Mouse (Mus musculus): ENCODE measurements around the gene Arhgap20. TPM values are rescaled to one million over a fixed set of nuclear protein-coding genes. Genes with fewer than 3 reads are reported as not detected.

Arhgap20 gene
- 1 to 10 TPM in 1 of 2 experiments, under 1 TPM in 1; 0.63 to 1.1 TPM for polyA plus RNA-seq (2017; shearing (Covaris generic))

DNA sequence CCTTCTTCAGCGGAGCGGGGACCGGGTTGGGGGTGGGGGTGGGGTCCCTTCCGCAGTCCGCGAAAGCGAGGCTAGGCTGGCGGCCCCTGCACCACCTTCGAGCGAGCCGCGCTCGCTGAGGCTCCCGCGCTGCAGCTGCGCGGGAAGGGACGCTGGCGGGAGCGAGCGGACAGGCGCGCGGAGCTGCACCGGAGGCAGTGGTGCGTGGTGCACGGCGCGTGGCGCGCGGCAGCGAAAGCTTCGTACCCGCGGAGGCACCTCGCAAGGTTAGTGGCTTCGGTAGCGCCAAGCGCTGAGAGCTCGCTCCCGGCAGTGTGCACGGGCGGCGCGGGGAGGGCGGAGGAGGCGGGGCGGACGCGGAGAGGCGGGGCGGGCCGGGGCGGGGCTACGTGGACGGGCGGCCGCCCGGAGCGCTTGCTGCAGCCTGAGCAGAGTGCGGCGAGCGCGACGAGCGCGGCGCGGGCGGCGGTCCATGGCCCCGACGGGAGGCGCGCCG is at the start of gene Arhgap20:
Gene Arhgap20, plus strand, starts transcription at position 417 of the 496 bp plus-strand sequence.
- ATAC-seq: peak; percentile 75

DNA sequence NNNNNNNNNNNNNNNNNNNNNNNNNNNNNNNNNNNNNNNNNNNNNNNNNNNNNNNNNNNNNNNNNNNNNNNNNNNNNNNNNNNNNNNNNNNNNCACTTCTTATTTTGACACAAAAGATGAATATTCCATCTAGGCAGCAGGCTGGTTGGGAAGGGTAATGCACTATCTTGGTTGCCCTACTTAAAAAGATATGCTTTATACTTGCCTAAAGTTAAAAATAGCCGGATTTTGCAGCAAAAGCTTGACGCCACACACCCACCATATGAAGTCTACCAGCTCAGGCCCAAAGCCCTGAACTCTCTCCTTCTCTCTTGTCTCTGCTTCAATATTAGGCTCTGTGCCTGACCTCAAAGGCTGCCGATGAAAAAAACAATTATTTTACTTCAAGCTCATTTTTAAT is 46.3 kb upstream of the Arhgap20 start:
- no peak for ATAC-seq

DNA sequence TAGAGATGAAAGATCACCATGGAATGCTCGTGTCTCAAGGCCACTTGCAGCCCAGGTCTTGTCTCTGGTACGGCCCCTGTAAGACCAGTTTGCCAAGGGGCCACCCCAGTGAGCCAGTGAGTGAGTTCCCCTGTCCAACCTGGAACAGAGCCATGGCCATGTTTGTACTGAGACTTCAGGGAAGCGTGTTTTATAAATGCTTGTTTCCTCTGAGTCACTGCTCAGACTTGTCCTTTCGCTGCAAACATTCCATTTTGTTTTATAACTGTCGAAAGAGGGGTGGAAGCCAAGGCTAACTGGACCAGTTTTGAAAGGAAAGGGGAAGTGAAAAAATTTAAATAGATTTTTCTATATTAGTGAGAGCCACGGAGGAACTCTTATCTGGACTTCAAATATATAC is 37.2 kb upstream of the Arhgap20 start:
- no peak for ATAC-seq

DNA sequence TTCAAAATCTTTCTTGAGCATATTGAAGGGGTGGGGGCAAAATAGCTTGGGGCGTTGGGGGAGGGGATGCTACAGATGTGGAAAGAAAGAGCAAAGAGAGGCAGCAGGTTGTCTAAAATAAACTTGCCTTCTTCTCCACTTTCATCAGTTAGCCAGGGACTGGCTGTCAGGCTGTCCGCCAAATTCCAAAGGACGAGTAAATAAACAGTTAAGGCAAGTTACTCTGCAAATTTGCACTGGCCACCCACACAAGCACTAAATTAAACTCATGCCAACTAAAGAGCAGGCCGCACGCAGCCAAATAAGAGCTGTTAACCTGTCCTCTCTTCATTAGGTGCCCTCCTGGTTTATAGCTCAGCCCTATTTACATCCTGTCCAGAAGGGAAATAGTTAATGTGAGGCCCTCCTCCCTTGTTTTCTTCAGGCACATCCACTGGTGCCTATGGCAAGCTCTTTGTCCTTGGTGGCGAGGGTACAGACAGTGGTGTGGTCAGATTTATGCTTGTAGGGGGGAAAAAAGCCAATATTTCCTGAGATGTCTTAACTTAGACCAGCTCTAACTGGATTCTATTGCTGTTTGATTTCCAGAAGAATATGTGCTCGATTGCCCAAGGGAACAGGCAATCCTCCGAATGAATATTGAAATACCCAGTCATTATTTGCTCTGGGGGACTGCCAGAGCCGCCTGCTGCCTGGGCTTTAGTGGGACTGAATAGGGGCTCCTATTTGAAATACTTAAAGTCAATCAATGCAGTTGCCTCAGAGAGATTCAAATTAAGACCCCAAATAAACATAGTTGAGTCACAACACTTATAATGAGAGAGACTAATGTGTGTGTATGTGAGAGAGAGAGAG is 29.7 kb upstream of the Arhgap20 start:
- no peak for ATAC-seq

DNA sequence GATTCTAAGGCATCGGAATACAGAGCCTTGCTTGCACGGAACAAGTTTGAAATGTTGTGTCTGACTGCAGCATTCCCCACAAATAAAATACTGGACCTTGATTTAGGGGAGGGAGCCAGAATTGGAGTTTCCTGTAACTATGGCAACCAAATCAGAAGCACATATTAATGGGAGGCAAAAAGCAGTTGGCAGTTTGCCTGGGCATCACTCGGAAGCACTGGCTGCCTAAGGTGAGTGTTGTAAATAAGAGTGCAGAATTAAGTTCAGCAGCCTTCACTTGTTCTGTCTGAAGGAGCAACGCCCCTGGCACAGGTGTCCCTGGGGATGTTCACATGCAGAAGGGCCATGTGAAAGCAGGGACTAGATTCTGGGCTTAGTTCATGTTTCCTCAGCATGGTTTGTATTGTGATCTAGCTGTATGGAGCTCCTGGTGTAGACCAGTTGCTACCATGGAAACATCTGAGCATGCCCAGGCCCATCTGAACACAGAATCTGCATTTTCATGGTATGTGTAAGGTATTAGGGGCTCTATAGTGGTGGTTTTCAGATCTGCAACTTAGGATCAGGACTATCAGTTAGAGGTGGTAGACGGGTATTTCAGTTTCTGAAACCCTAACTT is 28.3 kb upstream of the Arhgap20 start:
- ATAC-seq: no peak

DNA sequence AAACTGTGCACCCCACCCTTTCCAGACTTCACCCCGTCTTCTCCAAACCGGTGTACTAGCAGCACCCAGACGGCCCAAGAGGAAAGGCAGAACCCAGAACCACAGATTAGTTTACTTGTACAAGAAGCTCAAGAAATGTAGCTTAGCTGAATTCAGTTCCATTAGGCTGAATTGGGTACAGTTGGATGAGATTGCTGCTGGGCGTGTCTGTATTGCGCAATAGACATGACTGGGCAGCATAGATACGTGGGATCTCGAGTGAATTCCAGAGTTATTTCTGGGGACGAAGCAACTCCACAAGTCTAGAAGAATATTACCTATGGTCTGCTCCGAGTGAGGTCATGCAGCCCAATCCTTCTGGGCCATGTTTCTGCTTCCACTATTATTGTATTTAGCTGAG is 26.8 kb upstream of the Arhgap20 start:
- ATAC-seq: no peak

DNA sequence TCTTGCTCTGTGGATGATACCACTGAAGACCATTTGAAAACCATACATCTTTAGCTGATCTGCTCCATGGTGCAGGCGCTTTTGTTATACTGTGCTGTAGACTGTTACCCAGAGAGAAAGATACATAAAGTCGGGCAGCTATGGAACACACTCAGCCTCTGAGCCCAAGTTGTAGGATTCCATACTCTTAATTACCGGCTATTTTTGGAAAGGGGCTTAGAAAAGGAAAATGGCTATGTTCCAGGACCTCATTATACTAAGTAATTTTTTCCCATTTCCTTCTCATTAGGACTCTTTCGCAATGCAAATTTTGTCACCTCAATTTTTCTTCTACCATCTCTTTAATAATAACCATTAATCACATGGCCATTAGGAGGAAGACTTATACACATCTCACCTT is 25.3 kb upstream of the Arhgap20 start:
- ATAC-seq: no peak

DNA sequence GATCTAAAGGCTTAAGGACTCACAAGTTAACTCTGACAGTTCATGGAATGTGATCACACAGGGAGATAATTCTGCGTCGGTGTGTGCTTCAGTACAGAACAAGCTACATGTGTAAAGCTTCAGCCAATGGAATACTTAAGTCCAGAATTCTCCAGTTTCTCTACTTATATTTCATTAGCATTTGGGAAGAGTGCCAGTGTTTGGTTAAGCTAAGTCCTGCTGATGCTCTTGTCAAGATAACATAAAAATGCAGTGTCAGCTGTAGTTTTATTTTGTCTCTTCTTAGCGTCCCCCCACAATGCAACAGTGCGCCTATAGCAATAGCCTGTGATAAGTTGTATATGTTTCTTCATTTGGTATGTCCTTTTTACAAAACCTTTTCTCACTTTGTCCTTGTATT is 15.0 kb upstream of the Arhgap20 start:
- no peak for ATAC-seq

DNA sequence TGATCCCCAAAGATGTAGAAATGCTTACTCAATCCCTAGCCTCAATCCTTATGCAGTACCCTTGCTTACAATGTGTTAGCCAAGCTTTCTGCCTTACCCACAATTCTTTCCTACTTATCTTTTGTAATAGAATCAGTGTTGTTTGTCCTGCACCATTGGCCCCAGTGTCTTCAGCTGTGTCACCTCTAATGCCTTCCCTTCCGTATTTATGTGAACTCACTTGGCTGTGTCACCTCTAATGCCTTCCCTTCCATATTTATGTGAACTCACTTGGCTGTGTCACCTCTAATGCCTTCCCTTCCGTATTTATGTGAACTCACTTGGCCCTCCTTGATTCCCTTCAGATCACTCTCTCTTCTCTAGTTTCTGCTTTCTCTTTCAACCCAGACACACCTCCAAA is 4.1 kb upstream of the Arhgap20 start:
- no peak for ATAC-seq

DNA sequence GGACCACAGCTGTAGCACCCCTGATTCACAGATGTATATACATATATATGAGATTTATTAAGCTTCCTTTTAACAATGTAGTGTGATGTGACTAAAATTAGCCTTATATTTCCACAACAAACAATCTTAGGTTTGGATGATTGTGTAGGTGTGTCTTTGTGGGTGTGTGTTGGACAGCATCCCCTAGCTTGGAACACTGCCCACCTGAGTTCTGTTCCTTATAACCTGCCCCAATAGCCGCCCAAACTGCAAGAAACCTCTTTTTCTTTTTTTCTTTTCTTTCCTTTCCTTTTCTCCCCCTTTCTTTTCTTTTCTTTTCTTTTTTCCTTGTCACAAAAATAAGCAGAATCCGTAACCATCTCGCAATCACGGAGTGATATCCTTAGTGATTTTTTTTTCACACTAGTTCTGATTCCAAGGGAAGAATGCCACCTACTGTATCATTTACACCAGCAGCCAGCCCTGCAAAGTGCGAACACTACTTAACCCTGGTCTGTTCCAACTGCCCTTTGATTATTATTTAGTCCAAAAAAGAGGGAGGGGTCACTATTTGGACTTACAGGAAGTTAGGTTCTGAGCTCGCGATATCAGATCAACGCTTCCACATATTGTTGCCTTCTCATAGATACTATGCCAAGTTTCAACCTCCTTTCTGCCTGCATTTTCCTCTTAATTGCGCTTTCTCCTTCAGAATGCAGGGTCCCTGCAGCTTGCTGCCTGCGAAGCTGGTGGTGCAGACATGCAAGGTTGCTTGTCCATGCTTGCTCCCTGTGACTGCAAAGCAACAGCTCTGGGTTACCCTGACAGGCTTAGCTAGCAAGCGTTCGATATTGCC is 879 bp upstream of the Arhgap20 start:
- ATAC-seq: no peak

DNA sequence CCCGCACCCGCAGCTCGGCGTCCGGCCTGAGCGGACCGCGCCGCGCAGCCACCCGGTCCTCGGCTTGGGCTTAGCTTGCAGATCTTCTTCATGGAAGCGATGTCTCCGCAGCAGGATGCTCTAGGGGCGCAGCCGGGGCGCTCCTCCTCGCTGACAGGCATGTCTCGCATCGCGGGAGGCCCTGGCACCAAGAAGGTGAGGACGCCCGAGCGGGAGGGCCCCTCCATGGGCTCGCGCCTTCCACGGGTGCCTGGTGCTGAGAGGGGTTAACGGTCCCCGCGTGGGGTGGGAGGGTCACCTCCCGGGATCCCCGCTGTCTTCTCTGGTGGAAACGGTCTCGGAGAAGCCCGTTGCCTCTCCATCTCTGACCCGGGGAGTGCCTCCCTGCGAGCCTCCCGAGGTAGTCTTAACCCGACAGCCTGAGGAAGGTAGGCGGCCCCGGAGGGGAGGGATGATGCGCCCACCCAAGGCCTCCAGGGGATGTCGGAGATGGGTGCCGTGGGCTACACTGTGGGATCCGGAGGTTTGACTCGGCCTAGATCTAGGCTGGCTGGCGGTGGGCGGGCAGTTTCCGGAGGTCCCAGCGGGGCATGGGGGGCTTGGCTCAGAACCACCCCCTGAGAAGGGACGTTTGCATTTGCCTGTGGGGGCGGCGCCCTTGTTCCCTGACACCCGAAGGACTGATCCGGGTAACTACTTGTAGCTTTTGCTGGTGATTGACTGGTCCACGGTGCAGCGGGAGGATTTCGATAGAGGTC is 459 bp downstream of the Arhgap20 start:
- peak; percentile 60 for ATAC-seq

DNA sequence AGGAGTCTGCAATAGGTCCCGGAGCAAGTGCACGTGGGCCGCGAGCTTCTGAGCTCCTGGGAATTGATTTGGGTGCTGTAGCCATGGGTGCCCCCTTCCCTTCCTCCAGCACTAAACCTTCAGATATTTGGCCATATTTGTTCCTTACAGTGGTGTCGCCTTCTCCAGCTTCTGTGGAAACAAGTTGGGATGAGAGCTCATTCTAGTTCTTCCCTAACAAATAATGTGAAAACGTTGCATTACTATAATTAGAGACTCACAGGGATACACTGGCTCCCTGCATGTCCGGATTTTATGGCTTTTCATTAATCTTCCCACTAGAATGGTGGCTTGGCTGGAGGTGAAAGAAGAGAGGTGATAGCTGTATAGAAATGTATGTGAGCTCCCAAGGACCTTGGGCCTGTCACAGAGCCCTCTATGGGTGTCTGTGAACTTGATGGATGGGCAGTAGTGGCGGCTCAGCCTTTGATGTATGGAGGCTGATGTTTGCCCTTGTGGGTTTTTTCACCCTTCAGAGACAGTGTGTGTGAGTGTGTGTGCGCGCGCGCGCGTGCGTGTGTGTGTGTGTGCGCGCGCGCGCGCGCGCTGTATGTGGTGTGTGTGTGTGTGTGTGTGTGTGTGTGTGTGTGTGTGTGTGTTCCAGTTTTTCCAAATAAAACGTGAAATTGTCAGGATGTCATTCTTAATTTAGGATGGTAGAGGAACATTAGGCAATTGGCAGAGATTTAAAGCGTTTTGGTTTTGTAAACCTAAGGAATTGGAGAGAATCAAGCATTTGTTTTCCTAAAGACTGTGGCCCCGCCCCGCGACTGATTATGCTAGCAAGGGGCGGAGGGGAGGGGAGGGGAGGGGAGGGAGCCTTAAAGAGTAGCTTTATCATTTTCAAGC is 1.3 kb downstream of the Arhgap20 start:
- no peak for ATAC-seq

DNA sequence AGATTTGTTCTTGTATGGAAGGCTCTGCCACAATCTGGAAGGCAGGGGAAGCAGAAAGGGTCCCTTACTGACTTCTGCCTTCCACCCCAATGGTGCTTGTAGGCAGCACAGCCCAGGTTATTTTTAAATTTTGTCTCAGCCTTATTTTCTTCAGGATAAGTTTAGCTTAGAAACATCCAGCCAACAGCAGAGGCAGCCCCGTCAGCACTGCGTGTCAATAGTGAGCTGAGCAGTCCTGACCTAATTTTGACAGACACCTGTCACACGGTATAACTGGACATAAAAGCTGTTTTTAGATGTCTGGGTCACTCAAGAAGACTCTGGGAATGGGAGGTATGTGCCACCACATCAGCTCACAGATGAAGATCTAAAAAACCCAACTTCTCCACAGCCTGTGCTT is 9.1 kb downstream of the Arhgap20 start:
- ATAC-seq: no peak

DNA sequence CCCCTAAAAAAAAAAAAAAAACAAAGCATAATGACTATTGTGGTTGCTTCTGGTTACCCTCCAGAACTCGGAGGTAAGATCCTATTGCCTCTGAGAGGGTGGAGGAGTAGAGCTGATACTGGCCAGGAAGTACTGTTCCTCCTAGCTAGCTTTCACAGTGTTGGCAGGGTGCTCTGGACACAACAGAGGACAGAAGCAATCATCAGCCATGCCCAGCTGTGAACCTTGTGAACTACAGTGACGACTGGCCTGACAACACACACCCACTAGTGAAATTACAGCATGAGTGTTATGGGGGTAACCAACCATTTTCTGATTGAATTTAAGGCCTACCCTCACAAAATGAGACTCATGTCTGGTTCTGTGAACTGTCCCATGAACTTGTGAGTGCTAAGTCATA is 11.3 kb downstream of the Arhgap20 start:
- no peak for ATAC-seq

DNA sequence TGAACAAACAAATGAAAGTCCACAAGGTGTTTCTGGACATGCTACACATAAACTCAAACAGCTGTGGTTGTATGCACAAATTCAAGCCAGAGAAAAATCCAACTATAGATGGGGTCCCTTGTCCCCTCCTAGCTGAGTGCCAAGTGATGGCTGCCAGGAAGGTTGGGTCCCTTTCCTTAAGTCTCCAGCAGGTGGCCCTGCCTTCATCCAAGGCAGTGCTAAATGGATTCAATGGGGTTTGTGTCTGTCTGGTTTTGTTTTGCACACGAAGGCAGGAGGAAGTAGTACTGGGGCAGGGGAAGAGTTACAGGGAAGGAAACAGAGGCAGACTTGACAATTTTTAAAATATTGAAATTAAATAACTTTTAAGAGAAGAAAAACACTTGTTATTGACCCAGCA is 12.0 kb downstream of the Arhgap20 start:
- ATAC-seq: peak; percentile 40

DNA sequence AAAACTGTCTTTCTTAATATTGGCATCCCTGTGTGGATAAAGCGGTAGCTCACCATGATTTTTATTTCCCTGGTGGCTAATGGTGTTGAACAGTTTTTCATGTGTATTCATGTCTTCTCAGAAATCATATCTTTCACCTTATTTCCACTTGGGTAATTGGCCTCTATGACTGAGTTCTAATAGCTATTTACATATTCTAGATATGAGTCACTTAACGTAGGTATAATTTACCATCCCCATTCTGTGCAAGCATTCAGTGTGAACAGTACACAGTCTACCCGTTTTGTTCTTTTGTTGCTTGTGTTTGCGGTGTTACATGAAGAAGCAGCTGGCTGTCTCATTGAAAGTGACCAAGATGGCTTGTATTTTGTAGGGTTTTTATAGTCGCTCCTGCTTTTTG is 14.1 kb downstream of the Arhgap20 start:
- peak; percentile 49 for ATAC-seq

DNA sequence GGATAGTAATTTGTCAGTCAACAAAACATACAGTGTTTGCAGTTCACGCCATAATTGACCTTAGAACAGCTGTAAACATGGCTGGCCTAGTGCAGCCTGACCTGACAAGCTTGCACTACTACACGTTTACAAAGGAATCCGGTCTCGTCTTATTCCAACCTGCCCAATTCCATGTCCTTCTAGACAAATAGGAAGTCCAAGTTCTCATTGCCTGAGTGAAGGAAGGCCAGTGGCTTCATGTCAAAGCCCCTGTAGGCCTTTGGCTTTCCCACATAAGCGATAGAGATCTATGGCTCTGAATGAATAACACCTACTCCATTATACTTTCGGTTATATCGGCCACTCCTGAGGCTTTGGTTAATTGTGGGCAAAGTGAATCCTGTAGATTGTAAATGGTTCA is 16.0 kb downstream of the Arhgap20 start:
- ATAC-seq: no peak

DNA sequence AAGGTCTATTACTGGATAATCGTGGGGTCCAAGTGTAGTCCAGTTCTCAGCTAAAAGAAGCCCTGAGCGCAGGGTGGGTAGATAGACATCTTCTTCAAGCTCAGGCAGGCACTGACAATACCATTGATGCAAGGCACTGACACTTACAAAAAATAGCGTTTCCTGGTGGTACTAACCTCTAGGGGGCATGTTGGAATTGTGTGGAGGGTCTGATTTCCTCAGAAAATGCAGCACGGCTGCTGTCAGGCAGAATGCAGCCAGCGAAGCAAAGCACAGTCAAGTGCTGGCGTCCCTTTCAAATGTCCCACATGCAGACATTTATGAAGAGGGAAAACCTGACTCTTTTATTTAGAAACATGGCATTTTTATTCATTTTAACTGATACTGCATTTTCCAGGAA is 22.2 kb downstream of the Arhgap20 start:
- ATAC-seq: no peak

DNA sequence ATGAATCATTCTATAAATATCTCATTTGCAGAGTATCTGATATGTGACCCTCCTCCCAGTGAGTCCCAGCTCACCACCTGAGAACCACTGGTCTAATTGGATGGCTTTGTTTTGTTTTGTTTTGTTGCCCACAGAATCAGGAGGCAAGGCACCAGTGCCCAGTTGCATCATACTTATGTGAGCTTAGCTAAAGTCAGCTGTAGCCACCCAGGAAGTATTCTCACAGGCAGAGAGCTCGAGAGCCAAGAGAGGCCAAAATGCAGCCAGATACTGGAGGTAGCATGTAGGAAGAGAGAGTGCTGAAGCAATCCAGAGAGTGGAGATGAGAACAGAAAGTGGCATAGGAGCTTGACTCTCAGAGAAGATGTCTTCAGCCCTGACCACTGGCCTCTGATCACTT is 23.3 kb downstream of the Arhgap20 start:
- ATAC-seq: no peak

DNA sequence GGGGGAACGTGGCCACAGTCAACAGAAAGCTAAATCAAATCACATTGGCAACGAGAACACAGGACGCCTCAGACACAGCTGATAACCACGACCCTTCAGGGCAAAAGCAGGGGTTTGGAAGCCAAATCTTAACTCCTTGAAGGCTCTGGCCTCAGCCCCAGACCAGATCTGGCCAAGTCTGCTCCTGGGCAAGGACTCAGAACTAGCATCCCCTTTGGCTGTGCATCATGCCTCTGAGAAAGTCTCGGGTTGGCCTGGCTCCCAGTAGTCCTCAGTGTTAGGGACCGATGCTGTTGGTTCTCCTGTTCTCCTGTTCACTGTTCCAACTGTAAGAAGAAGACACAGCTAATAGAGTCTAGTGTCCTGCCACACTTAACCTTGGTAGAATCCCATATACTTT is 30.1 kb downstream of the Arhgap20 start:
- ATAC-seq: no peak

DNA sequence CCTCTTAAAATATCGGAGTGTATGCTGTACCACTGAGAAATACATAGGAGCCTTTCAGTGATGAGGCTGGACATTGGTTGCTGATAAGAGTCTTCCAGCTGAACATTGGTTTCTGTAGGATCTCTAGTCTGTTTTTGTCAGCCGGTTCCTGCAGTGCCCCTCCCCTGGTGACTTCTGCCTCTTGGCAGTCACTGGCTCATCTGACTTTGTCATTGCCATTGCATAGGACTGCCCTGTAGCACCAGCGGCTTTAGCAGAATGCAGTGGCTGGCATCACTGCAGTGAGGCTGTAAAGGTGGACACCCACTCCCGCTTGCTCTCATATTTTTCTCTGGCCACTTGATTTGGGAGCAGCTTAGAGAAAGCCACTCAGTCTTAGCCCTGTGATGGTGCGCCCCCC is 33.1 kb downstream of the Arhgap20 start:
- ATAC-seq: no peak

All from activated CD4-positive, CD25-positive, alpha-beta regulatory T cell, adult 4 months (primary cell).